Mouse (Mus musculus) left cerebral cortex, adult 2 months (tissue): ENCODE results near the gene Rbfox3. TPM values are rescaled to one million over a fixed set of nuclear protein-coding genes. Genes with fewer than 3 reads are reported as not detected.
A peak's percentile ranks its signal among the peaks of the same experiment; 100 is the strongest.

Experiments used
- DNase-seq, 2 experiments: peaks; one replicate each; pipeline ENCODE4 v3.0.0; 2021 to 2022; ENCODE audit warnings: low spot score in 2 of 2, mixed read lengths in 1 of 2; ENCODE audit errors: extremely low spot score in 1 of 2
- H3K27ac ChIP-seq: fragments of 200-600 bp; 2 replicates; pipeline ENCODE4 v1.8.1; 2022
- H3K4me3 ChIP-seq: fragments of 200-600 bp; 2 replicates; pipeline ENCODE4 v1.8.1; 2022
- CTCF ChIP-seq: fragments of 200-600 bp; IDR thresholded peaks from 2 replicates; pipeline ENCODE4 v1.8.1; 2022; ENCODE audit warnings: antibody characterized with exemption, mild to moderate bottlenecking, moderate library complexity
- intact Hi-C: fragments of 180-260 bp; cut with DNase I; formaldehyde crosslinking; loops from one replicate; pipeline ENCODE4 v1.15.1; 2025
- total RNA-seq, 2 experiments: library from RNA; stranded (reverse); gene quantifications; 2 replicates each; pipeline ENCODE4 v1.2.3; 2021

Gene Rbfox3
- total RNA-seq, 2 experiments from 2014 or later, result 345 to 353 TPM

- TF ChIP-seq CTCF, result no peak
- H3K27ac ChIP-seq, result no peak overlapping the region
- intact Hi-C loops, result no loop called here
- no peak for DNase-seq
- no peak overlapping the region for H3K4me3 ChIP-seq
Observed at GRCm38 (mm10) chr11:118512257-118512910, 399.0 kb downstream of the Rbfox3 start.

DNA sequence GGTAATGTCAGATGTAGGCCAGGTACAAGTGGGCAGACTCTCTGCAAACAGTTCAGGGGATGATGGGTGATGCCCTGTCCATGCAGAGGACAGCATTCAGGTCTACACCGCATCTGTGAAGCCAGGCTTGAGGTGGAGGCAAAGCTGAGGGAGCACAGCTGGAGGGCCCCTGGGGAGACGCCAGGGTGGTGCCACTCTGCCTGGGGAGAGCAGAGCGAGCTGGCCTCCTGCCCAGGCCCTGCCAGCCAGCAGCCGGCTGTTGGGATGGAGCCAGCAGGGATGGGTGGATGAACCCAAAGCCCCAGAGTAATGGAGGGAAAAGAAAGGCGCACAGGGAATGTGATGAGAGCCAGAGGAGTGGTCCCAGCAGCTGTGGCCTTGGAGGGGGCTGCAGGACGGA lies 399.5 kb downstream of the Rbfox3 start:
- intact Hi-C loops, result no loop called here
- TF ChIP-seq CTCF, result no peak
- no peak overlapping the region for H3K4me3 ChIP-seq
- peak; percentile 56 to 68 for DNase-seq
- H3K27ac ChIP-seq, result no peak overlapping the region

- peak overlapping the region; percentile 36; the same call in 1 of the 2 replicates for H3K27ac ChIP-seq
- DNase-seq, result no peak
- no peak for TF ChIP-seq CTCF
- H3K4me3 ChIP-seq, result no peak overlapping the region
- intact Hi-C loops, result loop anchor here (5.0 kb wide), 1 partner anchor 229 kb away; no protein-coding TSS in a partner anchor
Observed at GRCm38 (mm10) chr11:118508341-118508740, 403.1 kb downstream of the Rbfox3 start.

DNA sequence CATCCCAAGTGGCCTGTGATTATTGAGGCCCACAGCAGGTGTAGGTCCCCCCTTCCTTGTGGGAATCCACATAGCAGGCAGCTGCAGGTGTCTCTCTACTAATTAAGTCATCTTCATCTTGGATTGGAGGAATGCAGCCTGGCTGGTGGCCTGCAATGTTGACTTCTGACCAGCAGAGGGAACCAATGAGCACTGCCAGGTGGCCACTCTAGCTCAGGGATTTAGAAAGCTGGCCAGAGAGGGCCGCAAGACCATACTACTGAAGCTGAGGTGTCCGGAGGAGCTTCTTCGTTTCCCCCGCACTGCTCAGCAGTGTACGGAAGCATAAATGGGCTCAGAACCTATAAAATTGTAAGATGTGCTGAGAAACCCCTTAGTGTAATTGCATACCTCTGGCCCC lies 403.5 kb downstream of the Rbfox3 start:
- DNase-seq, result peak; percentile 80 to 86
- intact Hi-C loops, result loop anchor here (5.0 kb wide), 1 partner anchor 229 kb away; no protein-coding TSS in a partner anchor
- Histone ChIP-seq H3K27ac (peak overlapping the region; percentile 36; the same call in 1 of the 2 replicates), H3K4me3 (no peak overlapping the region)
- TF ChIP-seq CTCF, result peak; percentile 100

DNA sequence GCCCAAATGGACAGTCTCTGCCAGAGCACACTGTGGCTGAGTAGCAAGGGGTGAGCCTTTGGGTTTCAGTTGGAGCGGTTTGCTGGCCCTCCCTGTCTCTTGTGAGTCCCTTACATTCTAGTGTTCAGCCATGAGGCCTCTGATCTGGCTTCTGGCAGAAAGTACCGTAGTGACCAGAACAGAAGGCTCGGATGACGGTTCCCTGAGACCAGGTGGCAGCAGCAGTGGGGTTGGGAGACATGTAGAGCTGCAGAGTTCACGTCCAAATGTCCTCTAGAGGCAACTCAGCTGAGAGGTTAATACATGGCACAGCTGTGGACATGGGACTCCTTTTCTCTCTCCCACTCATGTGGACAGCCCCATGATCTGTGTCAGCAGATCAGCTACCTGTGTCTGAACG lies 404.3 kb downstream of the Rbfox3 start:
- no peak overlapping the region for H3K4me3 ChIP-seq
- H3K27ac ChIP-seq, result no peak overlapping the region
- TF ChIP-seq CTCF, result no peak
- intact Hi-C loops, result loop anchor here (5.0 kb wide), 1 partner anchor 230 kb away; no protein-coding TSS in a partner anchor
- no peak for DNase-seq

DNA sequence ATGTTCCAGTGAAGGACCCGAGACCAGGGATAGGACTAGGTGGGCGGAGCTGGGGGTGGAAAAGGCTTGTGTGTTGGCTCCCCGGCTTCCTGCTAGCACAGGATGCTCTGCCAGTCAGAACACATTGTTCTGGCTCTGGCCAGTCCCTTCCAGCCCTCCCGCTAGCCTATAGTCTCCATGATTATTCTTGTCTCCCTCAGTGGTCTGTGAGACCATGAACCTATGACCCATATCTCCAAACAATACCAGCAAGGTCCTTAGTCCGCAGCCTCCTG lies 407.3 kb downstream of the Rbfox3 start:
- peak overlapping the region; percentile 32; the same call in 1 of the 2 replicates for H3K27ac ChIP-seq
- intact Hi-C loops, result no loop called here
- DNase-seq, result no peak
- no peak for TF ChIP-seq CTCF
- no peak overlapping the region for H3K4me3 ChIP-seq

DNA sequence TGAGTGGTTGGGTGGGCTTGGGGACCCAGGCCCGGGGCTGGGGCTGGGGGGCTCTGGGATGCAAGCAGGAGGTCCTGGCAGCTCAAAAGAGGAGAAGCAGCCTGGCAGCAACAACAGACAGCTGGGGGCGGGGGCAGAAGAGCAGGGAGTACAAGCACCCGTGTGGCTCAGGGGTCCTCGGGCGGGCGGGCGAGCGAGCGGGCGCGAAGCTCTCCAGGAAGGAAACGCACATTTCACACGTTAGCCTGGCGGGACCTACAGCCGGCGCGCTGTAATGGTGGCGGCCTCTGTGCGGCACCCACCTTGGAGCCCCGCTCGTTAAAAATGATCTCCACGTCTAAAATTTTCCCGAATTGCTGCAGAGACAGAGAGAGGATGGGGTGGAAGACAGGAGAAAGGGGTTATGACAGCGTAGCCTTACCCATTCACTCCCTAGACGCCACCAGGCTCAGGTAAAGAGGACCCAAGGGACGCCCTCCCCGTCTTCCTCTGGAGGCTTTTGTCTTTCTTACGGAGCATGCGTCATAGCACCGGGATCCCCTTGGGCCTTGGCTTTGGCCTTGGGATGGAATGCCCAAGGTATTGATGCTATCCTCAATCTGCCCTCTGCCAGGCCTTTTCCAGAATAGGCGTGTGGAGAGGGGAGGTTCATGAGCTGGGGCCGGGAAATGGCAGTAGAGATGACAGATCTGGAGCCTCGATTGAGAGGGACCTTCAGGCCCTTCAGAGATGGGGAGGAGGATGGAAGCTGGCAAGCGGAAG lies 407.8 kb downstream of the Rbfox3 start:
- no peak overlapping the region for H3K4me3 ChIP-seq
- TF ChIP-seq CTCF, result no peak
- peak overlapping the region; percentile 32; the same call in 1 of the 2 replicates for H3K27ac ChIP-seq
- DNase-seq, result no peak
- intact Hi-C loops, result no loop called here

DNA sequence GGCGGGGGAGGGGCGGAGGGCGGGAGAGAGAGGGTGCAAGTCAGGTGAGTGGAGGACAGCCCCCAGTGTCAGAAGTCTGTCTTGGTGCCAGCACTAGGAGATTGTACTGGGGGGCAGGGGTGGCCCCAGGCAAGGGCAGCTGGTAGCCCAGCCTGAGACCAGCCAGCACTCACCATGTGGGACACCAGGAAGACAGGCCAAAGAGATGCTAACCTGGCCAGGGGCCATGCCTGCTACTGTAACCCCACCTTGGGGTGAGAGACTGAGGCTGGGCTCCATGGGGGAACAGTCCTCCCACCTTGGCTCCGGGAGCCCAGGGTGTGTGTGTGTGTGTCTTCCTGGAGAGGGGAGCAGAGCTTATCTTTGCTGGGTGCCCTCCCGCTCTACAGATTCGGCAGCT lies 408.4 kb downstream of the Rbfox3 start:
- no peak for DNase-seq
- Histone ChIP-seq H3K4me3 (no peak overlapping the region), H3K27ac (no peak overlapping the region)
- intact Hi-C loops, result no loop called here
- no peak for TF ChIP-seq CTCF

DNA sequence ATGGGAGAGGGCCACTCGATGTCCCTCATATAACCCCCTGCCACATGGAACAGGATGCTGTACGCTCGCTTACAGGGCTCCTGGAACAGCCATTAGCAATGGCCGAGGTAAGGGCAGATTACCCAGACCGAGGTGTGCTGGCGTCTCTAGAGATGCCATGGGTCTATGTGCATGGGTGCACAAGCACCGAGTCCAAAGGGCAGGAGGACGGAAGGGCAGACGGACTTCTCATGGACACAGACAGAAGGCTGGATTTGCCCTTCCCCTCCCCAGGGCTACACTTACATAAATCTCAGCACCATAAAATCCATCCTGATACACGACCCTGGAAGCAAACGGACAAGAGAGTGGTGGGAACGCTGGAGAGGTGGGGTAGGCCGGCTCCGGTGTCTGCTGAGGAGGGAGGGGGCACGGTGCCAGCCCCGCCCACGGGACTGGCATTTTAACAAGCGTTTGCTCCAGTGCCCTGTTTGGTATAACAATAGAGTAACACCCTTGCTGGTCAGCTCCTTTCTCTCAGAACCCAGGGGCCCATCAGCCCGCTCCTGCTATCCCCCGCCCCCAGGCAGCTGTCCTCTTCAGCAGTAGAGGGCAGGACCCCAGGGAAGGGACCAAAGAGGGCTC lies 415.2 kb downstream of the Rbfox3 start:
- intact Hi-C loops, result no loop called here
- Histone ChIP-seq H3K27ac (peak overlapping the region; percentile 78), H3K4me3 (no peak overlapping the region)
- no peak for TF ChIP-seq CTCF
- DNase-seq, result no peak

DNA sequence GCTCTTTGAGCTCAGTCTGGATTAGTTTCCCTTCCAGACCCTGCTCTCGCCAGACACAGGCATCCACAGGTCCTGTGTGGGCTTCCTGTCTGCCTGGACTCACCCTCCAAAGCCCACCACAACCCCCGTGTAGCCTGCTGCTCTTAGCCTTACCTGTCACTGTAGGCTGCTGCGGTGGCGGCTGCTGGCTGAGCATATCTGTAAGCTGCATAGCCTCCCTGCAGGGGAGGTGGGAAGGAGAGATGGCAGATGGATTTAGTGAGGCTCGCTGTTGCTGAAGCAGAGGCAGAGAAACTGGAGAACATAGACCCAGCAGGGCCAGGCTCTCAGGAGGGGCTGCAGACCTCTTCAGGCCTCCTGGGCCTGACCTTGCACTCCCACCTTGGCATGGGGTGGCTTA lies 416.3 kb downstream of the Rbfox3 start:
- peak in 1 of 2 experiments; percentile 55 for DNase-seq
- intact Hi-C loops, result no loop called here
- H3K27ac ChIP-seq, result peak overlapping the region; percentile 78
- no peak for TF ChIP-seq CTCF
- H3K4me3 ChIP-seq, result no peak overlapping the region

- TF ChIP-seq CTCF, result no peak
- intact Hi-C loops, result no loop called here
- peak overlapping the region; percentile 78; the same call in 1 of the 2 replicates for H3K27ac ChIP-seq
- no peak for DNase-seq
- no peak overlapping the region for H3K4me3 ChIP-seq
Observed at GRCm38 (mm10) chr11:118494001-118494737, 417.2 kb downstream of the Rbfox3 start.
